Mouse (Mus musculus): ENCODE data around the gene Aes.
A peak's percentile ranks its signal among the peaks of the same experiment; 100 is the strongest.

Gene Aes

GRCm38 (mm10) chr10:81559163-81559626 is at the start of gene Aes:
Gene Aes, plus strand, starts transcription at chr10:81559488.
- peak; percentile 58 for DNase-seq (ENCODE audit: low spot score)

- DNase-seq (ENCODE audit: low spot score), result no peak
Observed at GRCm38 (mm10) chr10:81510246-81510810, 49.0 kb upstream of the Aes start.

GRCm38 (mm10) chr10:81513798-81514197 is 45.5 kb upstream of the Aes start:
- DNase-seq (ENCODE audit: low spot score), result no peak

GRCm38 (mm10) chr10:81517227-81517626 is 42.1 kb upstream of the Aes start:
- DNase-seq (ENCODE audit: low spot score), result no peak

GRCm38 (mm10) chr10:81518546-81518945 is 40.7 kb upstream of the Aes start:
- DNase-seq (ENCODE audit: low spot score), result peak; percentile 78

GRCm38 (mm10) chr10:81519227-81519977 is 39.9 kb upstream of the Aes start:
- no peak for DNase-seq (ENCODE audit: low spot score)

- DNase-seq (ENCODE audit: low spot score), result no peak
Observed at GRCm38 (mm10) chr10:81519978-81520365, 39.3 kb upstream of the Aes start.

GRCm38 (mm10) chr10:81523142-81523541 is 36.1 kb upstream of the Aes start:
- no peak for DNase-seq (ENCODE audit: low spot score)

- DNase-seq (ENCODE audit: low spot score), result no peak
Observed at GRCm38 (mm10) chr10:81523570-81523969, 35.7 kb upstream of the Aes start.

GRCm38 (mm10) chr10:81524051-81524605 is 35.2 kb upstream of the Aes start, which contains the start of gene Gna15:
Gene Gna15, minus strand, starts transcription at chr10:81524225.
- DNase-seq (ENCODE audit: low spot score), result no peak

- DNase-seq (ENCODE audit: low spot score), result no peak
Observed at GRCm38 (mm10) chr10:81525017-81525694, 34.1 kb upstream of the Aes start.

GRCm38 (mm10) chr10:81526779-81527178 is 32.5 kb upstream of the Aes start:
- DNase-seq (ENCODE audit: low spot score), result peak; percentile 88

GRCm38 (mm10) chr10:81534826-81535225 is 24.5 kb upstream of the Aes start:
- DNase-seq (ENCODE audit: low spot score), result no peak

- DNase-seq (ENCODE audit: low spot score), result no peak
Observed at GRCm38 (mm10) chr10:81536734-81537133, 22.6 kb upstream of the Aes start.

- DNase-seq (ENCODE audit: low spot score), result no peak
Observed at GRCm38 (mm10) chr10:81537429-81537828, 21.9 kb upstream of the Aes start.

- no peak for DNase-seq (ENCODE audit: low spot score)
Observed at GRCm38 (mm10) chr10:81538321-81539048, 20.8 kb upstream of the Aes start.

- no peak for DNase-seq (ENCODE audit: low spot score)
Observed at GRCm38 (mm10) chr10:81541363-81541762, 17.9 kb upstream of the Aes start.

- DNase-seq (ENCODE audit: low spot score), result no peak
Observed at GRCm38 (mm10) chr10:81541803-81542202, 17.5 kb upstream of the Aes start.

GRCm38 (mm10) chr10:81542727-81543460 is 16.4 kb upstream of the Aes start:
- DNase-seq (ENCODE audit: low spot score), result no peak

- DNase-seq (ENCODE audit: low spot score), result no peak
Observed at GRCm38 (mm10) chr10:81543633-81544032, 15.7 kb upstream of the Aes start.
